Mouse (Mus musculus): ENCODE results near the gene Ptpn1.

The Ptpn1 gene

DNA sequence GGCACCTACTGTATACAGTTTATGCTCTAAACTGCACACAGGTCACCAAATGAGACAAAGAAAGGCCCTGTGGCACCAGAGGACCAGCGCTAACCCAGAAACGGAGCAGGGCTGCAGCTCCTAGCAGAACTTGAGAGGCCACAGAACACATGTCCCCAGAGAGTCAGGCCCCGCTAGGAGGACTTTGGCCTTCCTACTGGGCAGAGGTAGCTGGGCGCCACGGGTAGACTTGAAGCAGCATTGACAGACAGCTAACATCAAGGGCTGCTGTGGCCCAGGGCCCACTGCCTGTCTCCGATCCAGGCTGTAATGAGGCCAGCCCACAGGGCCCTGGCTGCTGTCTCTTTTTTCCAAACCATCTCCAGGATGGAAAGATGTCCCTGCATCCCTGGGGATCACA lies 74.6 kb downstream of the Ptpn1 start:
- in situ Hi-C loops (cut with MseI, MboI), result no loop called here

DNA sequence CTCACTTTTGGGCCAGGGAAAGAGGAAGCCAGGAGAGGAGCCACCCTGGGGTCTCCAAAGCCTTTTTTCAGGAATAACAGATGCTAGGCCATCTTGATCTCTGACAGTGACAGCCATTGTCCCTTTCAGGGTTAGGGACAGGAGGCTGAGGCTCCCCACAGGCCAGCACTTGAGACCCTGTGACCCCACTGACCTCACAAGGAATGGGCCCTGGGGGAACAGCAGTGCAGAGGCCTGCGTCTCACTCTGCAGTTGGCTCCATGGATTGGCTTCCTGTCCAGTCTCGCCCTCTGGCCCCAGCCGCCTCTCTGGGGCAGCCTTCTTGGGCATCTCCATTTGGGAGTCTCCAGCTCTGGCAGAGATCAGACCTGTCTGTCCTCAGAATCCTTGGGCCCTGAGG lies 76.3 kb downstream of the Ptpn1 start:
- in situ Hi-C loops (cut with MseI, MboI), result no loop called here

- in situ Hi-C loops (cut with MseI, MboI), result no loop called here
Measured at GRCm38 (mm10) chr2:168009936-168010668, 78.2 kb downstream of the Ptpn1 start, which contains the start of gene Ripor3. Gene Ripor3 (minus strand): TSS chr2:168010618.

DNA sequence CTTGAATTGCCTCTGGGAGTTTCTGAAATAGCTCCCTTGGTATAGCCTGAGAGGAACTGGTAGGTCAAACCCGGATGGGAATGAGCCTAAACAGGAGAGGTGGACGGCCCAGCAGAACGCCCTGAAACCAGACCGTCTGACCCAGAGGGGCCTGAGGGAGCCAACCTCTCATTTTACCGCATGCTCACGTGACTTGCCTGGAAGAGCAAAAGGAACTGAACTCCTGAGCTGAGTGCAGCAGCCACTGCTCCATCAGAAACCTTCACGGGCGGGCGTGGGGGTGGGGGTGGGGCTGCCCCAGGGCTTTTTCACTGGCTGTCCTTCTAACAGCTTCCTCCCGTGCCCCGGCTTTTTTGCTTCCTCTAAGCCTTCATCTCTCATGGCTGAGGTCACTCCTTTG lies 79.0 kb downstream of the Ptpn1 start:
- in situ Hi-C loops (cut with MseI, MboI), result no loop called here

DNA sequence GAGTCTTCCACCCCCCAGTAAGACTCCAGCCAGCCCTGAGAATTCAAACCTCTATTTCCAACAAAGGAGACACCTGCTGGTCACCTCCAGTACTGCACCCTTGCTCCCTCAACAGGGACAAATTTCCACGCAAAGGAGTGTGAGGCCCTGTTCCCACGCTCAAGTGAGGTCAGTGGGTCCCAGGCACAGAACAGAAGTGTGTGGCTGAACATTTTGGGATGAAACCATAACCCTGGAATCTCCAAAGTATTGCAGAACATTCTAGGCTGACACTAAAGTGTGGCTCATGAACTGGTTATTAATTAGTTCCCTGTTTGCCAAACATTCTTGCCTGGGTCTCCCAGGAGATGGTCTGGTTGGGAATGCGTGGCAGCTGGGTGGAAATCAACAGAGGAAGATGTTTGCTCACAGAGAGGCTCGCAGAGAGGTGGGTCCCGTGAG lies 85.1 kb downstream of the Ptpn1 start:
- in situ Hi-C loops (cut with MseI, MboI), result no loop called here

DNA sequence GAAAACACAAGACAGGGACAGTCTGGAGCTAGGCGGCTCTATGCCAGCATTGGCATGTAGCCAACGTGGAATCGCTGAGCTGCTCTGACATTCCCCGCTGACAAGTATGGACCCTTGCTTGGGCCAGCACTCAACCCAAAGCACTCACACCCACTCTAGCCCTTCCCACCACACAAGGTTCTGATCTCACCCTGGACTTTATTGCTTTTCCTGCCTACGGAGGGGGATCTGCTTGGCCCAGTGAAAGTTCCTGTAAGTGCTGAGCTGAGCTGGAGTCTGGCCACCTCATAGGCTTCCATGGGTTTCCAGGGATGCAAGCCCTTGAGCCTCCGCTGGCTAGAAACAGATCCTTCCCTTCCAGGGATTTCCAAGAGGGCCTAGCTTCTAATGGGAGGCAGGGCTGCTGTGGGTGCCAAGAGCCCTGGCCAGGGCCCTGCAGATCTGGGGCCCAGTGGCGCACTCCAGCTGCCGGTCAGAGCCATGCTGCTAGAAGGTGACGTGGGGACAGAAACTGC lies 87.4 kb downstream of the Ptpn1 start:
- in situ Hi-C loops (cut with MseI, MboI), result no loop called here

GRCm38 (mm10) chr2:168023763-168024402 lies 92.0 kb downstream of the Ptpn1 start:
- in situ Hi-C loops (cut with MseI, MboI), result no loop called here

DNA sequence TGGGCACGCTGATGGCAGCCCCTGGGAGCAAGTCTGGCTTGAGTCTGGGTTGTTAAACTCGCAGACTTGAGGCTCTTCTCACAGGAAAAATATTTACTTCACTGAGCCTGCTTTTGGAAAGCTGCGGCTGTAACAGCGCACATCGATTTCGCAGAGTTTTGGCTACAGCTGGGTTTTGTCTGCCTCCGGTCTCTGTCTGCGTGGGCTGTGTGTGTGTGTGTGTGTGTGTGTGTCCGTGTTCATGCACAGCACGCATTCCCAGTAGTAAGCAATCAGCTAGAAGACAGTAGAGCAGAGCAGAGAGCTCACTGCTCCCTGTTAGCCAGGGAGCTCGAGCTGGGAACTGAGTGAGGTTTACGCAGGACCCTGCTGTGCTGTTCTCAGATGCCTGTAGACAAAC lies 93.3 kb downstream of the Ptpn1 start:
- in situ Hi-C loops (cut with MseI, MboI), result no loop called here

GRCm38 (mm10) chr2:168025882-168026281 lies 94.0 kb downstream of the Ptpn1 start:
- in situ Hi-C loops (cut with MseI, MboI), result no loop called here

GRCm38 (mm10) chr2:168026467-168026866 lies 94.6 kb downstream of the Ptpn1 start:
- in situ Hi-C loops (cut with MseI, MboI), result no loop called here

DNA sequence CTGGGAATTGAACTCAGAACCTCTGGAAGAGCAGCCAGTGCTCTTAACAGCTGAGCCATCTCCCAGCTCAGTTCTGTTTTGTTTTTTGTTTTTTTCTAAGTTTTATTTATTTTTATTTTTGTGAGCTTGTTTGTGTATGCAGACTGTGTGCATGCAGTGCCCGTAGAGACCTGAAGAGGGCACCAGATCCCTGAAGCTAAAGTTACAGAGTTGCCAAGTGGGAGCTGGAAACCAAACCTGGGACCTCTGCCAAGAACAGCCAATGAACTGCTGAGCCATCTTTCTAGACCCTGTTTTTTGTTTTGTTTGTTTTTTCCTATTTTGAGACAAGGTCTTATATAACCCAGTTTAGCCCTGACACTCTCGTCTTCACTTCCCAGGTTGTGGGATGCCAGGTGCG lies 96.5 kb downstream of the Ptpn1 start:
- in situ Hi-C loops (cut with MseI, MboI), result no loop called here

All from mouse trophoblast stem cell (cell line).